Mouse (Mus musculus) lung, adult 2 months (tissue): ENCODE measurements around the gene Mylk2.

Source experiments
- CTCF ChIP-seq: fragments of 200-500 bp; IDR thresholded peaks from 2 replicates; pipeline ENCODE4 v1.5.1; 2011; ENCODE audit warnings: mild to moderate bottlenecking, low read length, control low read depth; ENCODE audit not compliant: insufficient read depth
- POLR2A ChIP-seq: fragments of 200-500 bp; IDR thresholded peaks from 2 replicates; pipeline ENCODE4 v1.6.1; 2011; ENCODE audit warnings: low read depth, mild to moderate bottlenecking, control low read depth, low read length, borderline replicate concordance; ENCODE audit errors: extremely low read depth

DNA sequence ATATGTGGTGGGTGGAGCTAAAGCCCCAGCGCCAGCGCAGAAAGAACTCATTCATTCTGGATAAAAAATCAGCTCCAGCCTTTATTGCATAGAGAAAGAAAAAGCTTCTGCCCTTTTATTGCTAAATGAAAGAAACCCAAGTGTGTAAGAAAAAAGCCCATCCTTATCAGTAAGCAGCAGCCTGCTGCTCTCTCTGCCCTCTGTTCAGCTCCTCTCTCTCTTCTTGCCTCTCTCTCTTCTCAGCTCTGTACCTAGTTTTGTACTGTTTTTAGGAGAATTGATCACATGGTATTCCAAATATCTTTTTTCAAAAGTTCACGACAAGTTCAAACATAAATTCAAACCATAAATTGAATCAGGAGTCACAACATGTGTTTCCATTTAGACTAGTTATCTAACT, 32.9 kb upstream of the Mylk2 start:
- TF ChIP-seq CTCF (no peak), POLR2A (no peak)
